Mouse (Mus musculus): ENCODE measurements around the gene Trim47.

DNA sequence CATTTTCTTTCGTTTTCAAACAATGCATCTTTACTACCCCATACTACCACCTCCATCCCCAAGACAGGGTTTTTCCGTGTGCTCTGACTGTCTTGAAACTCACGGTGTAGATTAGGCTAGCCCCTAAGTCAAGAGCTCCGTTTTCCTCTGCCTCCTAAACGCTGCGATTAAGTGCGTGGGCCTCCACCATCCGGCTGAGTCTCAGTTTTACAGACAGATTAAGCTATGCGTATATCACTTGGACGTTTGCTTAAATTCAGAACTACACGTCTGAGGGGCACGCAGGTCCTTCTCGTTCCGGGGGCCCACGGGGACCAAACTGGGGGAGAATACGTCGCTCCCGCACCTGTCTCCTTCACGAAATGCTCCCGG is 11.1 kb upstream of the Trim47 start:
- TF ChIP-seq CTCF (IDR thresholded peaks at IDR 0.05; ENCODE audit: borderline replicate concordance, insufficient read depth, low read length): no peak
- 0 out of 2 replicates have a peak, but pooled peaks have one; percentile 18 for TF ChIP-seq POLR2A (IDR thresholded peaks at IDR 0.05; ENCODE audit: low read depth, low read length)

All from embryonic fibroblast, embryonic 13.5 days (primary cell).